ENCODE assay signal across 30 mouse cellular contexts in genomic region chr9:35548455-35548854, GRCm38 (mm10). TPM values are rescaled to one million over a fixed set of nuclear protein-coding genes. Genes with fewer than 3 reads are reported as not detected.
"Had no signal": no experiment of that assay in that cellular context is flagged by ENCODE, and none has a peak within 500 bp of the region (broad histone marks: within the 10 kb centered on the region; RNA-seq: fewer than 3 reads in every experiment).

No protein-coding gene starts in this region.

- H3K9me3 ChIP-seq: liver, embryonic 15.5 days; lung, embryonic 15.5 days; megakaryocyte, embryonic 14.5 days; midbrain, embryonic 12.5 days; neural tube, embryonic 12.5 days had no signal

- H3K27ac ChIP-seq: liver, embryonic 15.5 days; lung, embryonic 15.5 days; macrophage; midbrain, embryonic 12.5 days; neural tube, embryonic 12.5 days had no signal

- H3K27me3 ChIP-seq: lung, embryonic 15.5 days; midbrain, embryonic 12.5 days; neural tube, embryonic 12.5 days had no signal

- H3K36me3 ChIP-seq: liver, embryonic 15.5 days; lung, embryonic 15.5 days; midbrain, embryonic 12.5 days had no signal

- H3K4me3 ChIP-seq: liver, embryonic 15.5 days; lung, embryonic 15.5 days; megakaryocyte, embryonic 14.5 days; midbrain, embryonic 12.5 days; neural tube, embryonic 12.5 days had no signal

- H3K4me2 ChIP-seq: liver, embryonic 15.5 days; lung, embryonic 15.5 days; midbrain, embryonic 12.5 days; neural tube, embryonic 12.5 days had no signal

- DNase-seq: liver, postnatal 0 days; lung, adult 2 months; lung, postnatal 14 days; lung, postnatal 36 days; midbrain, embryonic 14.5 days; retina, postnatal 1 day; right cerebral cortex, adult 18-20 months; right cerebral cortex, postnatal 25 days; right cerebral cortex, postnatal 4 days; spleen, adult 18-20 months; thymus, adult 2 months; thymus, postnatal 25 days; thymus, postnatal 4 days had no signal

- H3K9ac ChIP-seq: liver, embryonic 15.5 days; liver, postnatal 0 days; lung, embryonic 15.5 days; midbrain, embryonic 12.5 days; neural tube, embryonic 12.5 days had no signal

- H3K4me1 ChIP-seq: liver, embryonic 15.5 days; lung, embryonic 15.5 days; midbrain, embryonic 12.5 days had no signal

- ATAC-seq: liver, postnatal 0 days; lung, postnatal 0 days had no signal

RNA-seq across cellular contexts. Expression of gene Ddx25, which starts 9.9 kb away (rescaled TPM):
- polyA plus RNA-seq: macrophage; urinary bladder, adult 2 months had no signal

RNA-seq across cellular contexts. Expression of gene Pate2, which starts 21.6 kb away (rescaled TPM):
- total RNA-seq: monocyte, adult 5-6 weeks; neutrophil, adult 5-6 weeks had no signal
- polyA plus RNA-seq: lung, adult 2 months; macrophage had no signal

RNA-seq across cellular contexts. Expression of gene Gm1113, which starts 30.4 kb away (rescaled TPM):
- total RNA-seq: megakaryocyte progenitor cell, adult 5-6 weeks; midbrain, postnatal 0 days; monocyte, adult 5-6 weeks; neutrophil, adult 5-6 weeks had no signal
- polyA plus RNA-seq: liver, embryonic 15.5 days; liver, postnatal 0 days; lung, adult 2 months; lung, embryonic 15.5 days; lung, postnatal 0 days; macrophage; midbrain, embryonic 12.5 days; midbrain, embryonic 14.5 days; midbrain, postnatal 0 days; neural tube, embryonic 12.5 days; neural tube, embryonic 14.5 days; small intestine, adult 2 months; stomach, embryonic 14.5 days; stomach, embryonic 16.5 days; testis, adult 2 months; thymus, adult 2 months; urinary bladder, adult 2 months had no signal
